Mouse (Mus musculus) thymus, postnatal 4 days (tissue): ENCODE measurements around the gene Lrrc36.

Experiments
- DNase-seq: peaks from one replicate; pipeline ENCODE4 v3.0.0; 2021

The Lrrc36 gene

GRCm38 (mm10) chr8:105493495-105493894 is 80.1 kb downstream of the Lrrc36 start:
- no peak for DNase-seq

DNA sequence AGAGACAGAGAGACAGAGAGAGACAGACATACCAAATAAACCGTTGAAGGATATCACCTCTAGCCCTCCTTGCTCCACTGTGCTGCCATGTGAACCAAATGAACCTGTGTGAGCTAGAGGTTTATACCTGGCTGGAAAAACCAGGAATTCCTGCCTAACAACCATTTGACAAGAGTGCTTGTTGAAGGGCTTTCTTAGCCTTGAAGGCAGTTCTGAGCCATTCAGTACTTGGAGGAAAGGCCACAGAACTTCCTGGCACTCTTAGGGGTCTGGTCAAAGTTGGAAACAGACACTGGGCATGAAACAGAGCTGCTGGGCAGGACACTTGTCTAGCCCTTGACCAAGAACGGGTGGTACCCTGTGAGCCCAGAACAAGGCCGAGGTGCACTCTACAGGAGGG is 81.2 kb downstream of the Lrrc36 start:
- no peak for DNase-seq

GRCm38 (mm10) chr8:105495350-105496302 is 82.3 kb downstream of the Lrrc36 start:
- no peak for DNase-seq

GRCm38 (mm10) chr8:105496439-105497180 is 83.2 kb downstream of the Lrrc36 start, which contains the start of gene Zdhhc1:
Zdhhc1 (minus strand) TSS chr8:105496902.
- peak; percentile 93 for DNase-seq

DNA sequence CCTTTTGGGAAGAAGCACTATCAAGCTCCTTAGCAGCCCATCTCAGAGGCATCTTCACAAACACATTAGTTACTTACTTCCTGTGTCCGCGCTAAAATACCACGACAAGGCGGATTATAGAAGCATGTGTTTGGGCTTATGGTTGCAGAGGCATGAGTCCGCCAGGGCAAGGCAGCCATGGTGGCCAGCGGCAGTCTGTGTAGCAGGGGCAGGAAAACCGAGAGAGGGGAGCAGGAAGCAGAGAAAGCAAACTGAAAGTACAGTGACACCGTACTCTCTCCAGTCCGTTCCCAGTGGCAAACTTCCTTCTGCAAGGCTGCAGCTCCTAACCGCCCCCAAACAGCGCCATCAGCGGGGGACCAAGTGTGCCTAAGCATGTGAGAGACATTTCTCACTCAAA is 86.4 kb downstream of the Lrrc36 start:
- peak; percentile 41 for DNase-seq

GRCm38 (mm10) chr8:105504617-105505016 is 91.2 kb downstream of the Lrrc36 start:
- DNase-seq: no peak

DNA sequence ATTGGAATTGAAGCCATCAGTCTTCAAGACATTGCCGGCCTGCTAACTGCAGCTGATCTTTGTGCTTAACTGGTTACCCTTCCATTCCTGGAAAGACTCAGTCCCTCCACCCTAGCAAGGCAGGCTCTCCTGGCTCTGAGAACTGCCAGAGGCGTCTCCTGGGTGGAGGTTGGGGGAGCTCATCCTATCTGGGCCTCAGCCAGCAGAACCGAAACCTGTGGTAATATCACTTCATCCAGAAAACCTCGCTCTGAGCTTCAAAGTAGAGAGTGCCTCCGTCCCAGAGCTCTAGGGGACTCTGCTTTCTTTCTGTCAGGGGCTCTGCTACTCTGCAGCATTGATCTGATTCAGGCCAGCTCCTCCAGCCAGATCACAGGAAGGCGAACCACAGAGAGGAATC is 93.6 kb downstream of the Lrrc36 start:
- no peak for DNase-seq

GRCm38 (mm10) chr8:105508758-105509157 is 95.4 kb downstream of the Lrrc36 start:
- DNase-seq: no peak

- DNase-seq: no peak
These were observed 96.8 kb downstream of the Lrrc36 start for GRCm38 (mm10) chr8:105509997-105510735.
